Mouse (Mus musculus) intestine, embryonic 14.5 days (tissue): ENCODE data around the gene Necab2. TPM values are rescaled to one million over a fixed set of nuclear protein-coding genes. Genes with fewer than 3 reads are reported as not detected.

Source experiments
- ATAC-seq: fragments of 200-750 bp; cut with Nextera tagmentation; replicated peaks from 2 replicates; pipeline ENCODE4 v1.8.0; 2017; ENCODE audit warnings: low read depth, moderate number of reproducible peaks, moderate TSS enrichment, moderate library complexity; ENCODE audit not compliant: low FRiP score, low TSS enrichment
- DNase-seq: peaks from one replicate; pipeline ENCODE4 v3.0.0-alpha.2; 2018; ENCODE audit warnings: low spot score
- H3K27ac ChIP-seq: fragments of 300-500 bp; sonication (generic); 2 replicates; pipeline ENCODE4 v1.5.1; 2014; ENCODE audit warnings: low read depth, mild to moderate bottlenecking, control low read depth
- H3K27me3 ChIP-seq: fragments of 300-500 bp; sonication (generic); replicated peaks from 2 replicates; pipeline ENCODE4 v1.6.1; 2014; ENCODE audit warnings: low read length, control low read depth; ENCODE audit not compliant: control insufficient read depth, insufficient read depth
- H3K36me3 ChIP-seq: fragments of 300-500 bp; sonication (generic); 2 replicates; pipeline ENCODE4 v1.6.1; 2014; ENCODE audit warnings: low read length, control low read depth; ENCODE audit not compliant: control insufficient read depth, insufficient read depth
- H3K4me1 ChIP-seq: fragments of 300-500 bp; sonication (generic); replicated peaks from 2 replicates; pipeline ENCODE4 v1.6.1; 2014; ENCODE audit warnings: low read length, control low read depth, mixed read lengths; ENCODE audit not compliant: control insufficient read depth, insufficient read depth
- H3K4me2 ChIP-seq: fragments of 300-500 bp; sonication (generic); 2 replicates; pipeline ENCODE4 v1.6.1; 2014; ENCODE audit warnings: low read length
- H3K4me3 ChIP-seq: fragments of 300-500 bp; sonication (generic); 2 replicates; pipeline ENCODE4 v1.5.1; 2014; ENCODE audit warnings: low read depth, low read length, control low read depth, mixed read lengths
- H3K9ac ChIP-seq: fragments of 300-500 bp; sonication (generic); 2 replicates; pipeline ENCODE4 v1.6.1; 2014; ENCODE audit warnings: mild to moderate bottlenecking, low read length
- H3K9me3 ChIP-seq: fragments of 300-500 bp; sonication (generic); 2 replicates; pipeline ENCODE4 v1.6.1; 2016; ENCODE audit warnings: low read length, control low read depth; ENCODE audit not compliant: control insufficient read depth
- WGBS: fragments of 180-500 bp; shearing (Covaris S2); extraction: QIAGEN DNeasy Blood & Tissue Kit; methylation state at CpG from one replicate; pipeline ENCODE4 v1.1.7; 2014; 5-methylcytosine and 5-hydroxymethylcytosine counted together
- polyA plus RNA-seq: library from polyadenylated mRNA; unstranded; fragments of >200 nt; fragmentation: Nextera tagmentation; extraction: Ambion mirVana; gene quantifications from 2 replicates; pipeline ENCODE4 v1.2.1, GENCODE M21; 2014

Gene Necab2
- polyA plus RNA-seq, 1 experiment from 2014 or later = 2.4 TPM

DNA sequence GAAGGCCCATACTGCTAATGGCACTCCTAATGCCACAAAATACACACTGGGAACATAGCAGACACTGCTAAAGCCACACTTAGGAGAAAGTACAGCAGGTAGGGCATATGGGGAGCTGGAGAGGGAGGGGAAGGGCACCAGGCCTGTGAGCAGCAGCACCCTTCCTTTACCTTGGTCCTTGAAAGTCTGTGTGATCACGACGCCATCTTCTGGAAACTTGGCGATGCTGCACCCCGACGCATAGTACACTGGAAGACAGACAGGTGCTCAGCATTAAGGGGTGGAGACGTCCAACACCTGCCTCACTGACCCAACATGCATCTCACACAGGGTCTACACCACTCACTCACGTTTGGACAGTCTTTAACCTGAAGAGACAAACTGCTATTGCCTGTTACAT, 73.6 kb downstream of the Necab2 start:
- H3K36me3 ChIP-seq = peaks cover 98% of the 10 kb centered on the region
- 72% methylated on average over 7 of the region's 7 CpGs for WGBS
- no peaks in the 10 kb centered on the region for H3K27me3 ChIP-seq
- no peaks in the 10 kb centered on the region for H3K4me1 ChIP-seq
- no peak overlapping the region for H3K4me2 ChIP-seq
- no peak overlapping the region for H3K27ac ChIP-seq
- no peaks in the 10 kb centered on the region for H3K9me3 ChIP-seq
- H3K4me3 ChIP-seq = no peak overlapping the region
- DNase-seq (no peak), ATAC-seq (no peak; the same call in 1 of the 2 replicates)
- H3K9ac ChIP-seq = no peak overlapping the region

Other genes with a start within 250 kb of the Necab2 start
- gene Hsbp1, start 102.2 kb upstream of the Necab2 start, polyA plus RNA-seq = 303 and 323 TPM in 2 replicates
- gene Mlycd, start 51.8 kb upstream of the Necab2 start, polyA plus RNA-seq = 16.8 and 17.9 TPM in 2 replicates
- 1.5 and 2.0 TPM in 2 replicates for gene Osgin1, start 12.6 kb upstream of the Necab2 start, polyA plus RNA-seq
- gene Slc38a8, start 55.0 kb downstream of the Necab2 start, polyA plus RNA-seq = 0.08 TPM in 1 of 2 replicates, not detected in the other
- 107 and 121 TPM in 2 replicates for gene Mbtps1, start 112.0 kb downstream of the Necab2 start, polyA plus RNA-seq
- 36.6 and 38.0 TPM in 2 replicates for gene Hsdl1, start 128.5 kb downstream of the Necab2 start, polyA plus RNA-seq
- gene Dnaaf1, start 128.5 kb downstream of the Necab2 start, polyA plus RNA-seq = 0.37 and 0.89 TPM in 2 replicates
- gene Taf1c, start 158.5 kb downstream of the Necab2 start, polyA plus RNA-seq = 12.6 and 13.0 TPM in 2 replicates
- 0.09 TPM in 1 of 2 replicates, not detected in the other for gene Adad2, start 166.0 kb downstream of the Necab2 start, polyA plus RNA-seq
- gene Kcng4, start 189.0 kb downstream of the Necab2 start, polyA plus RNA-seq = 0.11 TPM in 2 replicates
- 4.1 and 4.6 TPM in 2 replicates for gene Wfdc1, start 219.6 kb downstream of the Necab2 start, polyA plus RNA-seq